Mouse (Mus musculus) CH12.LX (cell line): ENCODE data around the gene Kbtbd8.

Experiments
- CHD1 ChIP-seq: IDR thresholded peaks from 2 replicates; pipeline ENCODE4 v1.6.1; 2012; ENCODE audit warnings: low read depth, low read length, improper control_type of control experiment, inconsistent platforms
- CHD2 ChIP-seq: IDR thresholded peaks from 2 replicates; pipeline ENCODE4 v1.6.1; 2011; ENCODE audit warnings: low read length, improper control_type of control experiment
- CTCF ChIP-seq, 2 experiments: IDR thresholded peaks in 1 of 2; conservative IDR thresholded peaks in 1 of 2; 2 replicates each; pipeline ENCODE4 v1.5.1; 2011 to 2012; ENCODE audit warnings: low read depth in 2 of 2, low read length in 2 of 2, improper control_type of control experiment in 1 of 2, inconsistent platforms in 1 of 2, mild to moderate bottlenecking in 1 of 2, moderate library complexity in 1 of 2
- ELF1 ChIP-seq: IDR thresholded peaks from 2 replicates; pipeline ENCODE4 v1.6.1; 2014; ENCODE audit warnings: low read depth, mild to moderate bottlenecking, inconsistent platforms, low read length, improper control_type of control experiment
- KAT2A ChIP-seq: IDR thresholded peaks from 2 replicates; pipeline ENCODE4 v1.6.1; 2012; ENCODE audit warnings: low read length, improper control_type of control experiment, inconsistent platforms; ENCODE audit not compliant: insufficient replicate concordance
- MAFK ChIP-seq: IDR thresholded peaks from 2 replicates; pipeline ENCODE4 v1.6.1; 2011; ENCODE audit warnings: low read length, improper control_type of control experiment; ENCODE audit not compliant: insufficient replicate concordance
- MXI1 ChIP-seq: IDR thresholded peaks from 2 replicates; pipeline ENCODE4 v1.6.1; 2011; ENCODE audit warnings: mild to moderate bottlenecking, low read depth, low read length, improper control_type of control experiment
- SMC3 ChIP-seq: IDR thresholded peaks from 2 replicates; pipeline ENCODE4 v1.6.1; 2011; ENCODE audit warnings: low read depth, low read length, improper control_type of control experiment
- TBP ChIP-seq: conservative IDR thresholded peaks from 2 replicates; pipeline ENCODE4 v1.6.1; 2011; ENCODE audit warnings: low read depth, low read length, improper control_type of control experiment
- USF1 ChIP-seq: IDR thresholded peaks from 2 replicates; pipeline ENCODE4 v1.6.1; 2014; ENCODE audit warnings: low read depth, mild to moderate bottlenecking, inconsistent platforms, low read length, improper control_type of control experiment

DNA sequence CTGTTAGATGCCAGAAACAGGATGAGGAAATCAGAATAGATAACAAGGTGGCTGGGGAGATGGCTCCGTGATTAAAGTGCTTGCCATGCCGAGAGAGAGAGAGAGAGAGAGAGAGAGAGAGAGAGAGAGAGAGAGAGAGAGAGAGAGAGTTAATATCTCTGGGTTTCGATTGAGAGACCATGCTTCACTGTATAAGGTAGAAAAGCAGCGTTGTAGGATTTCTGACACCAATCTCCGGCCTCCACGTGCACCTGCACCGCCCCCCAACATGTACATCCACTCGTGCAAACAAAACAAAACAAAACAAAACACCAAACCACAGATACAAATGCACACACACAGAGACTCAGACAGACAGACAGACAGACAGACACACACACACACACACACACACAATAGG lies 527 bp upstream of the Kbtbd8 start:
- TF ChIP-seq KAT2A (no peak), CTCF (conservative IDR thresholded peaks at IDR 0.05 in 1 of 2, IDR thresholded peaks at IDR 0.05 in 1 of 2; ENCODE audit: low read depth in 2 of 2, low read length in 2 of 2) (no peak), CHD2 (no peak), ELF1 (no peak), MAFK (no peak), TBP (no peak), SMC3 (no peak), USF1 (no peak), CHD1 (no peak), MXI1 (no peak)
